Mouse (Mus musculus): ENCODE data around the gene Dcdc2a. TPM values are rescaled to one million over a fixed set of nuclear protein-coding genes. Genes with fewer than 3 reads are reported as not detected.

The Dcdc2a gene
- polyA plus RNA-seq (2015; fragmentation: Nextera tagmentation; extraction: Ambion mirVana): 57.6 and 64.0 TPM in 2 replicates

DNA sequence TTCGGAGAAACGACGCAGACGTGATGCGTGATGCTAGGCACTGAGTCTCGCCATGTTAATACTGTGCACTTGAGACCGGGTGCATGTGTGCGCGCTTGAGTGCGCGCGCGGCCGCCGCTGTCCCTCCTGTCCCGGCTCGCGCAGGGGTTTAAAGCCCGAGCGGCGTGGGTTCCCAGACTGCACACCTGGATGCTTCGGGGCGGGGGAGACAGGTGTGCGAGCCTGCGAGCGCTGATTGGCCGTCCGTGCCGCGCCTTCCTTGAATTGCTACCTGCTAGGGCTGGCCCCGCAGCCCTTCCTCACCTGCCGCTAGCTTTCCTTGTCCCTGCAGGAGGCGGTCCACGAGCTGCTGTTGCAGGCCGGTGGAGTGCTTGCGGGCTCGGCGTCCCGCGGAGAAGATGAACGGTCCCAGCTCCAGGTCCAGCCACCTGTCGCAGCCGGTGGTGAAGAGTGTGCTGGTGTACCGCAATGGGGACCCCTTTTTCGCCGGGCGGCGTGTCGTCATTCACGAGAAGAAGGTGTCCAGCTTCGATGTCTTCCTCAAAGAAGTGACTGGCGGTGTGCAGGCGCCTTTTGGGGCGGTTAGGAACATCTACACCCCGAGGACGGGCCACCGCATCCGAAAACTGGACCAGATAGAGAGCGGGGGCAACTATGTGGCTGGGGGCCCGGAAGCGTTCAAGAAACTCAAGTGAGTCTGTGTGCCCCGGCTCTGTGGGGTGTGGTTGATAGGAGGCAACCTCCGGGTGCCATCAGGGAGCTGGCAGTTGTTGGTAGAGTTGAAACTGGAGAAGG, at the start of gene Dcdc2a:
Dcdc2a (plus strand) TSS at position 132 of the 795 bp plus-strand sequence.
- 3% methylated on average over 63 of the region's 63 CpGs for WGBS
- peak within 1 kb of the TSS; percentile 57 for H3K9ac ChIP-seq (replicated peaks; ENCODE audit: low read length)

GRCm38 (mm10) chr13:25007115-25007514, 48.7 kb upstream of the Dcdc2a start:
- no peak for ATAC-seq (ENCODE audit: low FRiP score, low TSS enrichment)
- 84% methylated on average over 6 of the region's 8 CpGs for WGBS
- no peaks in the 10 kb centered on the region for H3K4me1 ChIP-seq (ENCODE audit: insufficient read depth, low read length)

More for the DNA sequence above, at the start of gene Dcdc2a:
- Histone ChIP-seq H3K27ac (ENCODE audit: low read length) (peak within 1 kb of the TSS; percentile 77), H3K4me3 (ENCODE audit: low read length) (peak within 1 kb of the TSS; percentile 52), H3K27me3 (ENCODE audit: insufficient read depth, low read length) (peaks cover 9% of the 10 kb centered on the region; the same call in 1 of the 2 replicates), H3K4me1 (ENCODE audit: insufficient read depth, low read length) (no peaks in the 10 kb centered on the region), H3K4me2 (replicated peaks; ENCODE audit: low read depth, low read length) (peak within 1 kb of the TSS; percentile 85), H3K9me3 (ENCODE audit: low read length) (no peaks in the 10 kb centered on the region), H3K36me3 (ENCODE audit: insufficient read depth, low read length) (peaks cover 3% of the 10 kb centered on the region; the same call in 1 of the 2 replicates)
- peak; percentile 89 for ATAC-seq (ENCODE audit: low FRiP score, low TSS enrichment)

GRCm38 (mm10) chr13:25018316-25018715, 37.5 kb upstream of the Dcdc2a start:
- peaks cover 16% of the 10 kb centered on the region for H3K4me1 ChIP-seq (ENCODE audit: insufficient read depth, low read length)
- H3K4me2 ChIP-seq (replicated peaks; ENCODE audit: low read depth, low read length): peak overlapping the region; percentile 92
- H3K36me3 ChIP-seq (ENCODE audit: insufficient read depth, low read length): 0 out of 2 replicates have a peak, but pooled peaks cover 3% of the 10 kb centered on the region
- 92% methylated on average over 9 of the region's 9 CpGs for WGBS
- H3K4me3 ChIP-seq (ENCODE audit: low read length): no peak overlapping the region
- H3K9me3 ChIP-seq (ENCODE audit: low read length): no peaks in the 10 kb centered on the region
- no peak for ATAC-seq (ENCODE audit: low FRiP score, low TSS enrichment)
- no peak overlapping the region for H3K9ac ChIP-seq (replicated peaks; ENCODE audit: low read length)
- H3K27me3 ChIP-seq (ENCODE audit: insufficient read depth, low read length): no peaks in the 10 kb centered on the region
- H3K27ac ChIP-seq (ENCODE audit: low read length): no peak overlapping the region

More at GRCm38 (mm10) chr13:25007115-25007514, 48.7 kb upstream of the Dcdc2a start:
- Histone ChIP-seq H3K9me3 (ENCODE audit: low read length) (peaks cover 3% of the 10 kb centered on the region; the same call in 1 of the 2 replicates), H3K27me3 (ENCODE audit: insufficient read depth, low read length) (no peaks in the 10 kb centered on the region), H3K9ac (replicated peaks; ENCODE audit: low read length) (no peak overlapping the region), H3K4me3 (ENCODE audit: low read length) (no peak overlapping the region), H3K36me3 (ENCODE audit: insufficient read depth, low read length) (peaks cover 35% of the 10 kb centered on the region), H3K27ac (ENCODE audit: low read length) (no peak overlapping the region), H3K4me2 (replicated peaks; ENCODE audit: low read depth, low read length) (no peak overlapping the region)

GRCm38 (mm10) chr13:25019793-25020539, 35.8 kb upstream of the Dcdc2a start, which contains the start of gene Mrs2:
TSS of gene Mrs2 (minus strand) at chr13:25020379.
- peak within 1 kb of the TSS; percentile 92 for H3K4me2 ChIP-seq (replicated peaks; ENCODE audit: low read depth, low read length)
- peak within 1 kb of the TSS; percentile 93 for H3K4me3 ChIP-seq (ENCODE audit: low read length)
- H3K36me3 ChIP-seq (ENCODE audit: insufficient read depth, low read length): 0 out of 2 replicates have a peak, but pooled peaks cover 3% of the 10 kb centered on the region
- ATAC-seq (ENCODE audit: low FRiP score, low TSS enrichment): peak; percentile 96
- H3K27me3 ChIP-seq (ENCODE audit: insufficient read depth, low read length): no peaks in the 10 kb centered on the region
- H3K9me3 ChIP-seq (ENCODE audit: low read length): no peaks in the 10 kb centered on the region
- peaks cover 18% of the 10 kb centered on the region for H3K4me1 ChIP-seq (ENCODE audit: insufficient read depth, low read length)
- peak within 1 kb of the TSS; percentile 84 for H3K27ac ChIP-seq (ENCODE audit: low read length)
- WGBS: under 1% methylated on average over 70 of the region's 84 CpGs
- H3K9ac ChIP-seq (replicated peaks; ENCODE audit: low read length): peak within 1 kb of the TSS; percentile 92

DNA sequence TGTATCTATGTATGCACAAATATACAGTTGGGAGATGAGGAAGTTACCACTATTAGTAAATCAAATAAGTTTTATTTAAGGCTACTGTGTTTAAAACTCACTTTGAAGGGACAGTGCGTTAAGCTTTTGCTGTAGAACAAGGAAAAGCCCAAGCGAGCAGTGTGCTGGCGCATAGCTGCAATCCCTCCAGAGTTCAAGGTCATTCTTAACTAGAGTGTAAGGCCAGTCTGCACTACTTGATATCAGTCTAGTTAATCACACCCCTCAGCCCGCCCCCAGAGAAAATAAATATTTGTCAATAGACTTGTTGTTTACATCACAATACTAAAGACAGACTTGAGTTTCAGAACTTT, 35.3 kb upstream of the Dcdc2a start:
- H3K4me3 ChIP-seq (ENCODE audit: low read length): peak overlapping the region; percentile 93
- peak overlapping the region; percentile 84 for H3K27ac ChIP-seq (ENCODE audit: low read length)
- H3K4me1 ChIP-seq (ENCODE audit: insufficient read depth, low read length): peaks cover 23% of the 10 kb centered on the region
- no peaks in the 10 kb centered on the region for H3K27me3 ChIP-seq (ENCODE audit: insufficient read depth, low read length)
- peak overlapping the region; percentile 92 for H3K4me2 ChIP-seq (replicated peaks; ENCODE audit: low read depth, low read length)
- H3K36me3 ChIP-seq (ENCODE audit: insufficient read depth, low read length): 0 out of 2 replicates have a peak, but pooled peaks cover 3% of the 10 kb centered on the region
- ATAC-seq (ENCODE audit: low FRiP score, low TSS enrichment): no peak
- no peaks in the 10 kb centered on the region for H3K9me3 ChIP-seq (ENCODE audit: low read length)
- WGBS: 40% methylated on average over 4 of the region's 4 CpGs
- H3K9ac ChIP-seq (replicated peaks; ENCODE audit: low read length): peak overlapping the region; percentile 92

- H3K27me3 ChIP-seq (ENCODE audit: insufficient read depth, low read length): no peaks in the 10 kb centered on the region
- H3K4me1 ChIP-seq (ENCODE audit: insufficient read depth, low read length): peaks cover 23% of the 10 kb centered on the region
- H3K36me3 ChIP-seq (ENCODE audit: insufficient read depth, low read length): no peaks in the 10 kb centered on the region
- no peaks in the 10 kb centered on the region for H3K9me3 ChIP-seq (ENCODE audit: low read length)
- H3K27ac ChIP-seq (ENCODE audit: low read length): no peak overlapping the region
- ATAC-seq (ENCODE audit: low FRiP score, low TSS enrichment): no peak
- 64% methylated on average over 4 of the region's 4 CpGs for WGBS
- H3K9ac ChIP-seq (replicated peaks; ENCODE audit: low read length): no peak overlapping the region
- H3K4me3 ChIP-seq (ENCODE audit: low read length): no peak overlapping the region
- no peak overlapping the region for H3K4me2 ChIP-seq (replicated peaks; ENCODE audit: low read depth, low read length)
Observed at GRCm38 (mm10) chr13:25022386-25022785, 33.4 kb upstream of the Dcdc2a start.

DNA sequence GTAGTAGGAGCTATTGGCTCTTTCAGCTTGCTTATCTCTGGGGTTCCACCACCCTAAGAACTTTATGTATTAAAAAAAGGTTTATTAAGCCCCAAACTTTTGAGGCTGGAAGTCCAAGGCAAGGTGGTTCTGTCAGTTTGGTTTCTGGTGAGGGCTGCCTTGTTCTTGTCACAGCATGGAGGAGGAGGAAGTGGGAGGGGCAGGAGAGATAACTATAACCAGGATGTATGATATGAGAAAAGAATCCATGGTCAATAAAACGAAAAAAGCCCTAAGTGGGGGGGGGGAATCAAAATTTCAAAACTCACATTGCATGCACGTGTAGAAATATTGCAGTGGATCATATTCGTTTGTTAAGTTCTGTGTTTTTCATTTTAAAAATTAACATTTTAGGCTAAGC, 32.7 kb upstream of the Dcdc2a start:
- WGBS: 79% methylated on average over 3 of the region's 3 CpGs
- no peak overlapping the region for H3K4me2 ChIP-seq (replicated peaks; ENCODE audit: low read depth, low read length)
- no peaks in the 10 kb centered on the region for H3K27me3 ChIP-seq (ENCODE audit: insufficient read depth, low read length)
- no peak overlapping the region for H3K4me3 ChIP-seq (ENCODE audit: low read length)
- H3K9ac ChIP-seq (replicated peaks; ENCODE audit: low read length): no peak overlapping the region
- no peak overlapping the region for H3K27ac ChIP-seq (ENCODE audit: low read length)
- H3K4me1 ChIP-seq (ENCODE audit: insufficient read depth, low read length): peaks cover 23% of the 10 kb centered on the region
- H3K9me3 ChIP-seq (ENCODE audit: low read length): no peaks in the 10 kb centered on the region
- no peak for ATAC-seq (ENCODE audit: low FRiP score, low TSS enrichment)
- no peaks in the 10 kb centered on the region for H3K36me3 ChIP-seq (ENCODE audit: insufficient read depth, low read length)

- H3K9me3 ChIP-seq (ENCODE audit: low read length): no peaks in the 10 kb centered on the region
- H3K4me2 ChIP-seq (replicated peaks; ENCODE audit: low read depth, low read length): no peak overlapping the region
- ATAC-seq (ENCODE audit: low FRiP score, low TSS enrichment): no peak
- H3K36me3 ChIP-seq (ENCODE audit: insufficient read depth, low read length): no peaks in the 10 kb centered on the region
- no peak overlapping the region for H3K4me3 ChIP-seq (ENCODE audit: low read length)
- peaks cover 12% of the 10 kb centered on the region; the same call in 1 of the 2 replicates for H3K4me1 ChIP-seq (ENCODE audit: insufficient read depth, low read length)
- H3K27me3 ChIP-seq (ENCODE audit: insufficient read depth, low read length): no peaks in the 10 kb centered on the region
- H3K9ac ChIP-seq (replicated peaks; ENCODE audit: low read length): no peak overlapping the region
- 21% methylated on average over 2 of the region's 2 CpGs for WGBS
- H3K27ac ChIP-seq (ENCODE audit: low read length): no peak overlapping the region
Observed at GRCm38 (mm10) chr13:25024655-25025054, 31.1 kb upstream of the Dcdc2a start.

GRCm38 (mm10) chr13:25026409-25027113, 29.2 kb upstream of the Dcdc2a start:
- Histone ChIP-seq H3K4me1 (ENCODE audit: insufficient read depth, low read length) (0 out of 2 replicates have a peak, but pooled peaks cover 7% of the 10 kb centered on the region), H3K36me3 (ENCODE audit: insufficient read depth, low read length) (no peaks in the 10 kb centered on the region), H3K9ac (replicated peaks; ENCODE audit: low read length) (no peak overlapping the region), H3K27ac (ENCODE audit: low read length) (peak overlapping the region; percentile 40; the same call in 1 of the 2 replicates), H3K4me2 (replicated peaks; ENCODE audit: low read depth, low read length) (no peak overlapping the region), H3K9me3 (ENCODE audit: low read length) (no peaks in the 10 kb centered on the region), H3K27me3 (ENCODE audit: insufficient read depth, low read length) (no peaks in the 10 kb centered on the region), H3K4me3 (ENCODE audit: low read length) (no peak overlapping the region)
- 68% methylated on average over 6 of the region's 6 CpGs for WGBS
- ATAC-seq (ENCODE audit: low FRiP score, low TSS enrichment): peak; percentile 80
